Mouse (Mus musculus) CD4-positive helper T cell, adult 2 months (primary cell): ENCODE data around the gene Nfix.

Source experiments
- DNase-seq: peaks from one replicate; pipeline ENCODE4 v3.0.0-alpha.2; 2012; ENCODE audit warnings: low read depth, missing footprints, low spot score

Gene Nfix

GRCm38 (mm10) chr8:84653092-84653631, 147.0 kb downstream of the Nfix start:
- DNase-seq: no peak

GRCm38 (mm10) chr8:84650213-84650612, 149.9 kb downstream of the Nfix start:
- DNase-seq: no peak
